Mouse (Mus musculus): ENCODE measurements at regions not wholly inside any gene's neighbourhood (a gene's known extent, or its start where the extent isn't known, plus 50 kb on each side); places are given as distances from the start of the nearest gene placed in this dataset.
"Not testable (repeated sequence)": the region's sequence is repeated elsewhere in the genome, so short reads cannot be mapped to it uniquely, and the experiment has no call there.

DNA sequence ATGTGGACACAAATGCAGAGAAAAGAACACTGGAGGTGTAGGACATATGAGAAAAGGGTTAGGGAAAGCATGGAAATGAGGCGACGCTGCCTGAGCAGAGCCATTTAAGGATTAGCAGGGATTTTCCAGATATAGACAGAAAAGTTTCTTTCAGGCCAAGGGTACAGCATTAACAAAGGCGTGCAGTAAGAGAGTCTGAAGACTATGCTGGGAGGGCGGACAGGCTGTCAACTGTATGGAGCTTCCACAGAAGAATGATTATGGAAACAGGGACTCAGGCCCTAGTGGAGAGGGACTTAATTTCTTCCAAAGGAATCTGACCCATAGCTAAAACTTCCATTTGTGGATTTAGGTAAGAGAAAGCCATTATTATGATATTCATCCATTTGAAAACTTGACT lies 511.3 kb upstream of the Stxbp6 start:
- H3K36me3 ChIP-seq (replicated peaks; ENCODE audit: control insufficient read depth, insufficient read depth, low read length), result no peaks in the 10 kb centered on the region
- H3K4me1 ChIP-seq (ENCODE audit: control insufficient read depth, insufficient read depth), result no peaks in the 10 kb centered on the region
- ATAC-seq (ENCODE audit: insufficient read depth, low read depth) (no peak), DNase-seq (ENCODE audit: low spot score) (no peak)
- no peak overlapping the region for H3K4me2 ChIP-seq (ENCODE audit: low read depth, low read length)
- H3K4me3 ChIP-seq (ENCODE audit: low read depth, low read length), result no peak overlapping the region
- no peak for TF ChIP-seq EP300 (IDR thresholded peaks at IDR 0.05; ENCODE audit: low read depth)
- H3K27me3 ChIP-seq (ENCODE audit: control insufficient read depth, insufficient read depth, low read length), result no peaks in the 10 kb centered on the region
- H3K27ac ChIP-seq (ENCODE audit: low read depth), result no peak overlapping the region
- 88% methylated on average over 4 of the region's 4 CpGs for WGBS
- H3K9me3 ChIP-seq (replicated peaks; ENCODE audit: control insufficient read depth, low read length), result no peaks in the 10 kb centered on the region
- H3K9ac ChIP-seq (replicated peaks; ENCODE audit: low read depth, low read length), result no peak overlapping the region

DNA sequence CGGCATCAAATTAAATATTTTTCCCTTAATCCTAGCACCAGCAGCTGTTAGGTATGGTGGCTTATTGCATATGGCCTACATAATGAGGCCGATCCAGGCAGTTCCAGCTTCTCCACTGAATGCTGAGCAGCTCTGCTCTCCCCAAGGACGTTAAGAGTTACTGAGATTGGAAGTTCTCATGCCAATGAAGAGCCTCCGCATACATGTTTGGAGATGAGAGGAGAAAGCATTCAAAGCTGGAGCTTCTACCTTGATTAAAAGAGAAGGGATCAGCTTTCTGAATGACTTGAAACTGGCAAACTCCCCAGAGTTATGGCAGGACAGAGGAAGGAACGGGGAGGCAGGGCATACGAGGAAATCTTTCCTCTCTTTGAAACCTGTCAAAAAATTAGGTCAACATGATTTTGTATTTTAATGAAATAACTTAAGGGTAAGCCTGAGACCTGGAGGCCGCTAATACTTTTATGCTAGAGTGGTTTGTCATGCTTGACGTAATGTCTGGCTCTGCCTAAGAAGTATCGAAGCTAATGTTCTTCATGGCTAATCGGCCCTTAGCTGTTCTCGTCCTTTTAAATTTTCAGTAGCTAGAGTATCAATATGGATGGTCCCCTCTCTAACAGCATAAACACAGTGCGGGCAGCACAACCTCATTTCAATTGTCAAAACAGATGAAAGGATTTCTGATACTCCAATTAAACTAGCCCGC lies 489.0 kb upstream of the Stxbp6 start:
- ATAC-seq (ENCODE audit: insufficient read depth, low read depth) (no peak), DNase-seq (ENCODE audit: low spot score) (no peak)
- no peak overlapping the region for H3K27ac ChIP-seq (ENCODE audit: low read depth)
- no peak overlapping the region for H3K9ac ChIP-seq (replicated peaks; ENCODE audit: low read depth, low read length)
- H3K36me3 ChIP-seq (replicated peaks; ENCODE audit: control insufficient read depth, insufficient read depth, low read length), result no peaks in the 10 kb centered on the region
- WGBS, result 72% methylated on average over 13 of the region's 13 CpGs
- H3K9me3 ChIP-seq (replicated peaks; ENCODE audit: control insufficient read depth, low read length), result no peaks in the 10 kb centered on the region
- TF ChIP-seq CTCF (IDR thresholded peaks at IDR 0.05; ENCODE audit: low read depth) (no peak), EP300 (IDR thresholded peaks at IDR 0.05; ENCODE audit: low read depth) (no peak)
- H3K4me2 ChIP-seq (ENCODE audit: low read depth, low read length), result no peak overlapping the region
- no peaks in the 10 kb centered on the region for H3K27me3 ChIP-seq (ENCODE audit: control insufficient read depth, insufficient read depth, low read length)
- no peaks in the 10 kb centered on the region for H3K4me1 ChIP-seq (ENCODE audit: control insufficient read depth, insufficient read depth)
- no peak overlapping the region for H3K4me3 ChIP-seq (ENCODE audit: low read depth, low read length)

DNA sequence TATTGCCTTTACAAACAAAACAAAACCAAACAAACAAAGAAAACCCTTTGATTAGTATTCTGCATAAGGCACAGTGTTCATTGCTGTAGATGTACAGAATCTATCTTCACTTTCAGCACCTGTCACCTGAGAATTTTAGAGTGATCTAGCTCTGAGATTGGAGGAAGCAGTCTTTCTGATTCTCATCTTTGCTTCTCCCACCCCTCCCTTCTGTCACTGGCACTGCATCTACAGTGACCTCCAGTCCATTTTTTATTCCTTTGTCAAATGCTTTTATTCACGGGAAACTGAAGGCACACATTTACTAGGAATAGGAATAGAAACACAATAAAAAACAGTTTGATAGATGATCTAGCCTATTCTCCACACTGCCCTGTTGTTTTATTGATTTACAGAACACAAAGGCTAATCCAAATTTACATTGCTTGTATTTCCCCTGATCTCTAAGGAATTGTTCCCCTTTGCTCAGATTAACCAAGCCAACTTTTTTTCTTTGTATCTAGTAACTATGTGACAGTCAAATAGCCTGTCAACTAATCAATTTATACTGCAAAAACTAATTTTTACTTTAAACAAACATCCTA lies 488.2 kb upstream of the Stxbp6 start:
- no peaks in the 10 kb centered on the region for H3K9me3 ChIP-seq (replicated peaks; ENCODE audit: control insufficient read depth, low read length)
- H3K27me3 ChIP-seq (ENCODE audit: control insufficient read depth, insufficient read depth, low read length), result no peaks in the 10 kb centered on the region
- no peak for DNase-seq (ENCODE audit: low spot score)
- H3K4me3 ChIP-seq (ENCODE audit: low read depth, low read length), result no peak overlapping the region
- no peak for TF ChIP-seq EP300 (IDR thresholded peaks at IDR 0.05; ENCODE audit: low read depth)
- TF ChIP-seq CTCF (IDR thresholded peaks at IDR 0.05; ENCODE audit: low read depth), result no peak
- no peaks in the 10 kb centered on the region for H3K36me3 ChIP-seq (replicated peaks; ENCODE audit: control insufficient read depth, insufficient read depth, low read length)
- no peak overlapping the region for H3K9ac ChIP-seq (replicated peaks; ENCODE audit: low read depth, low read length)
- H3K4me2 ChIP-seq (ENCODE audit: low read depth, low read length), result no peak overlapping the region
- 63% methylated on average over 1 of the region's 1 CpGs for WGBS
- ATAC-seq (ENCODE audit: insufficient read depth, low read depth), result no peak
- no peaks in the 10 kb centered on the region for H3K4me1 ChIP-seq (ENCODE audit: control insufficient read depth, insufficient read depth)
- H3K27ac ChIP-seq (ENCODE audit: low read depth), result no peak overlapping the region

DNA sequence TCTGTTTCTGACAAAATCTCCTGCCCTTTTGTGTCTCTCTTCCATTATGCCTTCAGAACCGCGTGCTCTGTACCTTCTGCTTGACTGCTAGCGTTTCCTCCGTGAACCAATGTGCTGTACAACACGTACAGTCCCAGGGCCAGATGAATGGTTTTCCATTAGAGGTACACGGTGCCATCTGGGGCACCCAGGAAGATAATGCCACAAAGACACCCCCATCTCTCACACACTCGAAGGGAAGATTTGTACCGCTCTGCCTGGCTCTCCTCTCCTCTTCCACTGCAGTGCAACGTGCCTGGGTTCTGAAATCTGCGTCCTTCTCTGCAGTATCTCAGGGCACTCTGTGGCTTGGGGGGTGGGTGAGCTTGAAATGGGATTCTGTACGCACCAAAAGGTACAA lies 487.4 kb upstream of the Stxbp6 start:
- no peak overlapping the region for H3K9ac ChIP-seq (replicated peaks; ENCODE audit: low read depth, low read length)
- no peaks in the 10 kb centered on the region for H3K9me3 ChIP-seq (replicated peaks; ENCODE audit: control insufficient read depth, low read length)
- H3K27ac ChIP-seq (ENCODE audit: low read depth), result no peak overlapping the region
- no peaks in the 10 kb centered on the region for H3K4me1 ChIP-seq (ENCODE audit: control insufficient read depth, insufficient read depth)
- ATAC-seq (ENCODE audit: insufficient read depth, low read depth) (no peak), DNase-seq (ENCODE audit: low spot score) (no peak)
- no peak overlapping the region for H3K4me3 ChIP-seq (ENCODE audit: low read depth, low read length)
- no peaks in the 10 kb centered on the region for H3K27me3 ChIP-seq (ENCODE audit: control insufficient read depth, insufficient read depth, low read length)
- H3K4me2 ChIP-seq (ENCODE audit: low read depth, low read length), result no peak overlapping the region
- no peaks in the 10 kb centered on the region for H3K36me3 ChIP-seq (replicated peaks; ENCODE audit: control insufficient read depth, insufficient read depth, low read length)
- 68% methylated on average over 11 of the region's 11 CpGs for WGBS
- no peak for TF ChIP-seq CTCF (IDR thresholded peaks at IDR 0.05; ENCODE audit: low read depth)
- no peak for TF ChIP-seq EP300 (IDR thresholded peaks at IDR 0.05; ENCODE audit: low read depth)

DNA sequence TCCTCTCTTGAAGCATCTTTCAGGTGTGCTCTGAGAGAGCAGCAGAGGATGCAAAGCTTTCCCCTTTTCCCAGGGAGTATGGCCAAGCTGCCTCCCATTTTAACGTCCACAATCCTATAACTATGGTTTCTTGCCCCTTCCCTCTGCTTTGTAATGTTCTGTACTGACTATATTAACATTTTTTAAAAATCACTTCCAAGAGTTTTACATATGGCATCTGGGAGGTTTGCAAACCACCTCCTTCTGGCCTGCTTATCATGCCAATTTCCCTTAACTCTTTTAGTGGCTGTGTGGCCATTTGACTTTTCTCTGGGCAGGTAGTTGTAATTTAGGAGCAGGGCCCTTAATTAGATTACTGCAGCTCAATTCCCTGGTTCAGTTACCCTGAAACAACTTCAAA lies 486.9 kb upstream of the Stxbp6 start:
- no peaks in the 10 kb centered on the region for H3K36me3 ChIP-seq (replicated peaks; ENCODE audit: control insufficient read depth, insufficient read depth, low read length)
- H3K9me3 ChIP-seq (replicated peaks; ENCODE audit: control insufficient read depth, low read length), result no peaks in the 10 kb centered on the region
- no peak for TF ChIP-seq CTCF (IDR thresholded peaks at IDR 0.05; ENCODE audit: low read depth)
- TF ChIP-seq EP300 (IDR thresholded peaks at IDR 0.05; ENCODE audit: low read depth), result no peak
- H3K9ac ChIP-seq (replicated peaks; ENCODE audit: low read depth, low read length), result no peak overlapping the region
- no peaks in the 10 kb centered on the region for H3K4me1 ChIP-seq (ENCODE audit: control insufficient read depth, insufficient read depth)
- H3K4me2 ChIP-seq (ENCODE audit: low read depth, low read length), result no peak overlapping the region
- H3K27me3 ChIP-seq (ENCODE audit: control insufficient read depth, insufficient read depth, low read length), result no peaks in the 10 kb centered on the region
- H3K4me3 ChIP-seq (ENCODE audit: low read depth, low read length), result no peak overlapping the region
- DNase-seq (ENCODE audit: low spot score) (no peak), ATAC-seq (ENCODE audit: insufficient read depth, low read depth) (no peak)
- H3K27ac ChIP-seq (ENCODE audit: low read depth), result no peak overlapping the region
- WGBS, result 39% methylated on average over 1 of the region's 1 CpGs

DNA sequence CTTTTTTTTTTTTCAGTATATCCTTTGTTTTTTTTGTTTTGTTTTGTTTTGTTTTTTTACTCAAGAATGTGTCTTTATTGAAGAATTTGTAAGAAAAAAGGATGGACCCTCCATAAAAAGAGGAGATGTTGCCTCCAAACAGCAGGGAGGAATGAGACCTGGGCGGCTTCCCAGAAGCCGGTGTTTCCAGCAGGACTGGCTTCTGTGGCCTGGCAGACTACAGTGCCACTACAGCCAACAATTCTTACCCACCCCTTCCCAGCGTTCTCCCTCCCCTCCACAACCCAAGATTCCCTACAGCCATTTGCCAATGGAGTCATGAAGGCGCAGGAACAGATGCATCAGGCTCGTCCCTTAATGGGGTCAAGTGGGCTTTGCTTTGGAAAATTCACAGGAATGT lies 475.4 kb upstream of the Stxbp6 start:
- H3K27me3 ChIP-seq (ENCODE audit: control insufficient read depth, insufficient read depth, low read length); H3K4me2 ChIP-seq (ENCODE audit: low read depth, low read length); H3K9me3 ChIP-seq (replicated peaks; ENCODE audit: control insufficient read depth, low read length); H3K36me3 ChIP-seq (replicated peaks; ENCODE audit: control insufficient read depth, insufficient read depth, low read length); H3K27ac ChIP-seq (ENCODE audit: low read depth); H3K4me1 ChIP-seq (ENCODE audit: control insufficient read depth, insufficient read depth); ATAC-seq (ENCODE audit: insufficient read depth, low read depth); DNase-seq (ENCODE audit: low spot score); H3K4me3 ChIP-seq (ENCODE audit: low read depth, low read length); H3K9ac ChIP-seq (replicated peaks; ENCODE audit: low read depth, low read length): not testable (repeated sequence)
- 72% methylated on average over 5 of the region's 5 CpGs for WGBS
